Mouse (Mus musculus) liver, embryonic 15.5 days (tissue): ENCODE results near the gene Zbtb25. TPM values are rescaled to one million over a fixed set of nuclear protein-coding genes. Genes with fewer than 3 reads are reported as not detected.

Experiments
- ATAC-seq: fragments of 200-750 bp; cut with Nextera tagmentation; 2 replicates; pipeline ENCODE4 v1.8.0; 2017; ENCODE audit warnings: moderate number of reproducible peaks, mild to moderate bottlenecking, moderate library complexity; ENCODE audit not compliant: insufficient read depth
- H3K27ac ChIP-seq: fragments of 300-500 bp; sonication (generic); replicated peaks from 2 replicates; pipeline ENCODE4 v1.5.1; 2015; ENCODE audit warnings: mild to moderate bottlenecking, inconsistent platforms
- H3K27me3 ChIP-seq: fragments of 300-500 bp; sonication (generic); 2 replicates; pipeline ENCODE4 v1.6.1; 2015; ENCODE audit warnings: mild to moderate bottlenecking, inconsistent platforms
- H3K36me3 ChIP-seq: fragments of 300-500 bp; sonication (generic); replicated peaks from 2 replicates; pipeline ENCODE4 v1.6.1; 2015; ENCODE audit warnings: moderate library complexity, mild to moderate bottlenecking, inconsistent platforms
- H3K4me1 ChIP-seq: fragments of 300-500 bp; sonication (generic); replicated peaks from 2 replicates; pipeline ENCODE4 v1.6.1; 2015; ENCODE audit warnings: inconsistent platforms
- H3K4me2 ChIP-seq: fragments of 300-500 bp; sonication (generic); 2 replicates; pipeline ENCODE4 v1.6.1; 2015; ENCODE audit warnings: moderate library complexity, mild to moderate bottlenecking, inconsistent platforms
- H3K4me3 ChIP-seq: fragments of 300-500 bp; sonication (generic); replicated peaks from 2 replicates; pipeline ENCODE4 v1.5.1; 2015; ENCODE audit warnings: mild to moderate bottlenecking, inconsistent platforms
- H3K9ac ChIP-seq: fragments of 300-500 bp; sonication (generic); 2 replicates; pipeline ENCODE4 v1.6.1; 2015; ENCODE audit warnings: moderate library complexity, mild to moderate bottlenecking, inconsistent platforms
- H3K9me3 ChIP-seq: fragments of 300-500 bp; sonication (generic); replicated peaks from 2 replicates; pipeline ENCODE4 v1.6.1; 2016; ENCODE audit warnings: inconsistent platforms
- WGBS: fragments of 180-500 bp; shearing (Covaris S2); methylation state at CpG from one replicate; pipeline ENCODE4 v1.1.7; 2015; ENCODE audit warnings: mixed read lengths; ENCODE audit not compliant: insufficient replicate concordance; 5-methylcytosine and 5-hydroxymethylcytosine counted together
- polyA plus RNA-seq: library from polyadenylated mRNA; unstranded; fragments of >200 nt; fragmentation: Nextera tagmentation; extraction: Ambion mirVana; gene quantifications from 2 replicates; pipeline ENCODE4 v1.2.1, GENCODE M21; 2015

Zbtb25 gene
- polyA plus RNA-seq: 5.1 and 6.1 TPM in 2 replicates

GRCm38 (mm10) chr12:76369206-76369977 is at the start of gene Zbtb25:
Zbtb25 (minus strand) TSS chr12:76369602.
- WGBS: under 1% methylated on average over 96 of the region's 96 CpGs
- H3K27ac ChIP-seq: peak within 1 kb of the TSS; percentile 95
- H3K4me2 ChIP-seq: peak within 1 kb of the TSS; percentile 96
- no peaks in the 10 kb centered on the region for H3K27me3 ChIP-seq
- ATAC-seq: peak; percentile 75
- H3K4me1 ChIP-seq: peaks cover 72% of the 10 kb centered on the region
- no peaks in the 10 kb centered on the region for H3K36me3 ChIP-seq
- peak within 1 kb of the TSS; percentile 97 for H3K4me3 ChIP-seq
- H3K9ac ChIP-seq: peak within 1 kb of the TSS; percentile 98
- H3K9me3 ChIP-seq: no peaks in the 10 kb centered on the region

- Histone ChIP-seq H3K4me2 (no peak overlapping the region), H3K4me1 (peaks cover 8% of the 10 kb centered on the region), H3K27ac (no peak overlapping the region), H3K9me3 (no peaks in the 10 kb centered on the region; the same call in 1 of the 2 replicates), H3K36me3 (no peaks in the 10 kb centered on the region), H3K4me3 (no peak overlapping the region), H3K9ac (no peak overlapping the region), H3K27me3 (peaks cover 33% of the 10 kb centered on the region)
- ATAC-seq: no peak
- WGBS: 71% methylated on average over 5 of the region's 5 CpGs
Observed at GRCm38 (mm10) chr12:76418346-76418745, 48.9 kb upstream of the Zbtb25 start.

- H3K4me1 ChIP-seq: peaks cover 8% of the 10 kb centered on the region
- no peak within 1 kb of the TSS for H3K9ac ChIP-seq
- no peak for ATAC-seq
- H3K9me3 ChIP-seq: no peaks in the 10 kb centered on the region; the same call in 1 of the 2 replicates
- peak within 1 kb of the TSS; percentile 36 for H3K4me3 ChIP-seq
- H3K27ac ChIP-seq: no peak within 1 kb of the TSS
- 2% methylated on average over 37 of the region's 37 CpGs for WGBS
- no peaks in the 10 kb centered on the region for H3K36me3 ChIP-seq
- H3K4me2 ChIP-seq: peak within 1 kb of the TSS; percentile 64
- peaks cover 33% of the 10 kb centered on the region for H3K27me3 ChIP-seq
Observed at GRCm38 (mm10) chr12:76417433-76417854, 48.0 kb upstream of the Zbtb25 start, which contains the start of gene Ppp1r36. Ppp1r36 (plus strand) TSS chr12:76417538.

GRCm38 (mm10) chr12:76415383-76416010 is 46.1 kb upstream of the Zbtb25 start:
- H3K9me3 ChIP-seq: no peaks in the 10 kb centered on the region; the same call in 1 of the 2 replicates
- peaks cover 33% of the 10 kb centered on the region for H3K27me3 ChIP-seq
- no peak for ATAC-seq
- H3K4me2 ChIP-seq: no peak overlapping the region
- H3K27ac ChIP-seq: no peak overlapping the region
- peaks cover 8% of the 10 kb centered on the region for H3K4me1 ChIP-seq
- H3K36me3 ChIP-seq: no peaks in the 10 kb centered on the region
- WGBS: 56% methylated on average over 12 of the region's 12 CpGs
- no peak overlapping the region for H3K4me3 ChIP-seq
- H3K9ac ChIP-seq: no peak overlapping the region

GRCm38 (mm10) chr12:76409166-76409565 is 39.8 kb upstream of the Zbtb25 start:
- peaks cover 22% of the 10 kb centered on the region for H3K4me1 ChIP-seq
- ATAC-seq: no peak
- peaks cover 49% of the 10 kb centered on the region for H3K27me3 ChIP-seq
- H3K9ac ChIP-seq: no peak overlapping the region
- 51% methylated on average over 4 of the region's 4 CpGs for WGBS
- H3K36me3 ChIP-seq: no peaks in the 10 kb centered on the region
- no peak overlapping the region for H3K4me2 ChIP-seq
- no peak overlapping the region for H3K4me3 ChIP-seq
- no peak overlapping the region for H3K27ac ChIP-seq
- H3K9me3 ChIP-seq: no peaks in the 10 kb centered on the region

GRCm38 (mm10) chr12:76407184-76407583 is 37.8 kb upstream of the Zbtb25 start:
- Histone ChIP-seq H3K27me3 (peaks cover 61% of the 10 kb centered on the region), H3K27ac (no peak overlapping the region), H3K9ac (no peak overlapping the region), H3K4me2 (no peak overlapping the region), H3K9me3 (no peaks in the 10 kb centered on the region), H3K4me3 (no peak overlapping the region), H3K4me1 (peaks cover 32% of the 10 kb centered on the region), H3K36me3 (no peaks in the 10 kb centered on the region)
- ATAC-seq: no peak
- 37% methylated on average over 1 of the region's 1 CpGs for WGBS

GRCm38 (mm10) chr12:76405971-76406370 is 36.6 kb upstream of the Zbtb25 start:
- H3K9ac ChIP-seq: no peak overlapping the region
- peaks cover 61% of the 10 kb centered on the region for H3K27me3 ChIP-seq
- H3K4me2 ChIP-seq: peak overlapping the region; percentile 96
- no peak for ATAC-seq
- H3K9me3 ChIP-seq: no peaks in the 10 kb centered on the region
- H3K27ac ChIP-seq: no peak overlapping the region
- WGBS: 3% methylated on average over 23 of the region's 23 CpGs
- peaks cover 32% of the 10 kb centered on the region for H3K4me1 ChIP-seq
- peak overlapping the region; percentile 77 for H3K4me3 ChIP-seq
- H3K36me3 ChIP-seq: no peaks in the 10 kb centered on the region

- H3K9me3 ChIP-seq: no peaks in the 10 kb centered on the region
- H3K4me2 ChIP-seq: peak overlapping the region; percentile 96
- no peak for ATAC-seq
- H3K9ac ChIP-seq: no peak overlapping the region
- peaks cover 32% of the 10 kb centered on the region for H3K4me1 ChIP-seq
- peak overlapping the region; percentile 77 for H3K4me3 ChIP-seq
- H3K27me3 ChIP-seq: peaks cover 61% of the 10 kb centered on the region
- H3K36me3 ChIP-seq: no peaks in the 10 kb centered on the region
- 6% methylated on average over 64 of the region's 64 CpGs for WGBS
- H3K27ac ChIP-seq: no peak overlapping the region
Observed at GRCm38 (mm10) chr12:76405183-76405970, 36.0 kb upstream of the Zbtb25 start.

GRCm38 (mm10) chr12:76404836-76405182 is 35.4 kb upstream of the Zbtb25 start:
- no peak for ATAC-seq
- Histone ChIP-seq H3K4me2 (peak overlapping the region; percentile 96), H3K9ac (peak overlapping the region; percentile 72; the same call in 1 of the 2 replicates), H3K36me3 (no peaks in the 10 kb centered on the region), H3K4me3 (peak overlapping the region; percentile 77), H3K27ac (no peak overlapping the region), H3K9me3 (no peaks in the 10 kb centered on the region), H3K27me3 (peaks cover 61% of the 10 kb centered on the region), H3K4me1 (peaks cover 32% of the 10 kb centered on the region)
- WGBS: 9% methylated on average over 20 of the region's 20 CpGs

GRCm38 (mm10) chr12:76403886-76404537 is 34.6 kb upstream of the Zbtb25 start, which contains the start of gene Hspa2:
Hspa2 (plus strand) TSS chr12:76404176.
- WGBS: under 1% methylated on average over 54 of the region's 54 CpGs
- Histone ChIP-seq H3K27me3 (peaks cover 58% of the 10 kb centered on the region), H3K4me1 (peaks cover 32% of the 10 kb centered on the region), H3K4me2 (peak within 1 kb of the TSS; percentile 96), H3K36me3 (no peaks in the 10 kb centered on the region), H3K27ac (peak within 1 kb of the TSS; percentile 82), H3K9ac (peak within 1 kb of the TSS; percentile 72), H3K4me3 (peak within 1 kb of the TSS; percentile 77), H3K9me3 (no peaks in the 10 kb centered on the region)
- peak; percentile 91 for ATAC-seq
